Mouse (Mus musculus): ENCODE data around the gene Tmcc3. TPM values are rescaled to one million over a fixed set of nuclear protein-coding genes. Genes with fewer than 3 reads are reported as not detected.

Tmcc3 gene
- total and polyA plus RNA-seq, 3 experiments = 11.3 to 30.1 (median 23.1) TPM

- DNase-seq (ENCODE audit: extremely low read depth) = no peak
- dilution Hi-C loops (cut with MboI; ENCODE audit: extremely low pct_ligation_motif_present, extremely low pct_unique_long_range_greater_than_20kb, low sequenced_read_pairs) = no loop called here
Measured at GRCm38 (mm10) chr10:94335047-94335446, 23.3 kb downstream of the Tmcc3 start.

DNA sequence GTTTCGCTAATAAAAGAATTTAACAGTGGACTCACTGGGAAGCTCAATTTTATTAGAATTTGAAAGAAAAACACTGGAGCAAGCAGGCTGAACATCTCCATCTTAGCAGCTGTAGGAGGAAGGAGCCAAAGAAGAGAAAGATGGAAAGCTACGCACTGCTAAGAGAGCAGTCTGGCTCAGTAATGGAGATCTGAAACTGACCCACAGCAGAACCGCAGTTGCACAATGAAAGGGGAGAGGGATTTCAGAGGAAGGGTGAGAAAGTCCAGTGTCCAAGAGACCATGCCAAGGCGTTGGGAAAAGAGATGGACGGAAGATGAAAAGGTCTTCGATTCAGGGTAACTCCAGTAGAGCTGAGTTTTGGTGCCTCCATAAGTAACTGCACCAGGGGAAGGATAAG is 24.3 kb downstream of the Tmcc3 start:
- dilution Hi-C loops (cut with MboI; ENCODE audit: extremely low pct_ligation_motif_present, extremely low pct_unique_long_range_greater_than_20kb, low sequenced_read_pairs) = no loop called here
- in situ Hi-C loops (cut with MboI; ENCODE audit: low pct_ligation_motif_present, low pct_unique_long_range_greater_than_20kb, low sequenced_read_pairs) = no loop called here

More at GRCm38 (mm10) chr10:94335047-94335446, 23.3 kb downstream of the Tmcc3 start:
- Histone ChIP-seq H3K4me1 (ENCODE audit: control insufficient read depth in 1 of 2, insufficient read depth in 2 of 2) (peaks cover 19 to 55% of the 10 kb centered on the region in 2 experiments), H3K36me3 (replicated peaks in 1 of 2; ENCODE audit: control insufficient read depth in 1 of 2, insufficient read depth in 1 of 2, low read length in 1 of 2) (peaks cover 0 to 4% of the 10 kb centered on the region in 2 experiments), H3K79me2 (replicated peaks; ENCODE audit: control insufficient read depth, extremely low read depth, insufficient read depth, poor library complexity, severe bottlenecking) (no peaks in the 10 kb centered on the region; the same call in 1 of the 2 replicates), H3K27me3 (replicated peaks) (no peaks in the 10 kb centered on the region), H3K27ac (ENCODE audit: insufficient read depth, low read depth) (no peak overlapping the region), H3K9me3 (replicated peaks; ENCODE audit: low read length) (no peaks in the 10 kb centered on the region), H3K9ac (ENCODE audit: insufficient read depth, low read depth) (no peak overlapping the region), H3K4me3 (replicated peaks in 1 of 3; ENCODE audit: low read depth in 2 of 3, low read length in 2 of 3, poor library complexity in 1 of 3) (no peak overlapping the region), H3K4me2 (ENCODE audit: insufficient read depth, low read depth, poor library complexity, severe bottlenecking) (no peak overlapping the region)
- TF ChIP-seq BHLHE40 (IDR thresholded peaks at IDR 0.05; ENCODE audit: low read depth, low read length) (no peak), ZC3H11A (IDR thresholded peaks at IDR 0.05; ENCODE audit: low read depth, low read length) (no peak), CHD2 (IDR thresholded peaks at IDR 0.05; ENCODE audit: low read length) (no peak), USF1 (IDR thresholded peaks at IDR 0.05; ENCODE audit: low read depth, low read length) (no peak), KAT2A (IDR thresholded peaks at IDR 0.05; ENCODE audit: insufficient replicate concordance, low read length) (no peak), CTCF (conservative IDR thresholded peaks at IDR 0.05 in 1 of 2, IDR thresholded peaks at IDR 0.05 in 1 of 2; ENCODE audit: low read depth in 2 of 2, low read length in 2 of 2) (no peak), SIN3A (IDR thresholded peaks at IDR 0.05; ENCODE audit: low read length) (no peak), EP300 (IDR thresholded peaks at IDR 0.05; ENCODE audit: low read length) (no peak), MYC (IDR thresholded peaks at IDR 0.05; ENCODE audit: low read depth, low read length) (no peak), POLR2AphosphoS2 (IDR thresholded peaks at IDR 0.05; ENCODE audit: low read depth, low read length) (no peak), RCOR1 (conservative IDR thresholded peaks at IDR 0.05; ENCODE audit: low read depth, low read length) (no peak), RAD21 (IDR thresholded peaks at IDR 0.05; ENCODE audit: low read depth, low read length) (no peak), USF2 (conservative IDR thresholded peaks at IDR 0.05; ENCODE audit: low read depth, low read length) (no peak), PAX5 (IDR thresholded peaks at IDR 0.05; ENCODE audit: low read length) (no peak), CHD1 (IDR thresholded peaks at IDR 0.05; ENCODE audit: low read depth, low read length) (no peak), ZMIZ1 (IDR thresholded peaks at IDR 0.05; ENCODE audit: low read depth, low read length) (no peak), NELFE (IDR thresholded peaks at IDR 0.05; ENCODE audit: low read depth, low read length) (no peak)
- in situ Hi-C loops (cut with MboI; ENCODE audit: low pct_ligation_motif_present, low pct_unique_long_range_greater_than_20kb, low sequenced_read_pairs) = no loop called here

More for the DNA sequence above, 24.3 kb downstream of the Tmcc3 start:
- peaks cover 17 to 45% of the 10 kb centered on the region in 2 experiments for H3K4me1 ChIP-seq (ENCODE audit: control insufficient read depth in 1 of 2, insufficient read depth in 2 of 2)
- no peaks in the 10 kb centered on the region; the same call in 1 of the 2 replicates for H3K79me2 ChIP-seq (replicated peaks; ENCODE audit: control insufficient read depth, extremely low read depth, insufficient read depth, poor library complexity, severe bottlenecking)
- peaks cover 0 to 4% of the 10 kb centered on the region in 2 experiments for H3K36me3 ChIP-seq (replicated peaks in 1 of 2; ENCODE audit: control insufficient read depth in 1 of 2, insufficient read depth in 1 of 2, low read length in 1 of 2)
- H3K9ac ChIP-seq (ENCODE audit: insufficient read depth, low read depth) = no peak overlapping the region
- H3K4me3 ChIP-seq (replicated peaks in 1 of 3; ENCODE audit: low read depth in 2 of 3, low read length in 2 of 3, poor library complexity in 1 of 3) = no peak overlapping the region
- H3K4me2 ChIP-seq (ENCODE audit: insufficient read depth, low read depth, poor library complexity, severe bottlenecking) = no peak overlapping the region
- H3K27ac ChIP-seq (ENCODE audit: insufficient read depth, low read depth) = no peak overlapping the region
- no peaks in the 10 kb centered on the region for H3K27me3 ChIP-seq (replicated peaks)
- no peak for DNase-seq (ENCODE audit: extremely low read depth)
- TF ChIP-seq SMC3 (IDR thresholded peaks at IDR 0.05; ENCODE audit: low read depth, low read length) (no peak), ZMIZ1 (IDR thresholded peaks at IDR 0.05; ENCODE audit: low read depth, low read length) (no peak), MAZ (IDR thresholded peaks at IDR 0.05; ENCODE audit: low read depth, low read length) (no peak), E2F4 (IDR thresholded peaks at IDR 0.05; ENCODE audit: insufficient replicate concordance, low read depth, low read length) (no peak), MAX (IDR thresholded peaks at IDR 0.05; ENCODE audit: low read length) (no peak), BHLHE40 (IDR thresholded peaks at IDR 0.05; ENCODE audit: low read depth, low read length) (no peak), TCF12 (IDR thresholded peaks at IDR 0.05; ENCODE audit: low read depth, low read length) (no peak), NELFE (IDR thresholded peaks at IDR 0.05; ENCODE audit: low read depth, low read length) (no peak), HCFC1 (IDR thresholded peaks at IDR 0.05; ENCODE audit: low read depth, low read length) (no peak), MEF2A (IDR thresholded peaks at IDR 0.05; ENCODE audit: borderline replicate concordance, low read depth, low read length) (no peak), KAT2A (IDR thresholded peaks at IDR 0.05; ENCODE audit: insufficient replicate concordance, low read length) (no peak), ETS1 (conservative IDR thresholded peaks at IDR 0.05; ENCODE audit: low read depth, low read length) (no peak), MAFK (IDR thresholded peaks at IDR 0.05; ENCODE audit: insufficient replicate concordance, low read length) (no peak), TBP (conservative IDR thresholded peaks at IDR 0.05; ENCODE audit: low read depth, low read length) (no peak), ZKSCAN1 (IDR thresholded peaks at IDR 0.05; ENCODE audit: borderline replicate concordance, low read depth, low read length) (no peak), POLR2A (IDR thresholded peaks at IDR 0.05; ENCODE audit: low read depth, low read length) (no peak)
- no peaks in the 10 kb centered on the region for H3K9me3 ChIP-seq (replicated peaks; ENCODE audit: low read length)
